Mouse (Mus musculus): ENCODE data around the gene Atg101. TPM values are rescaled to one million over a fixed set of nuclear protein-coding genes. Genes with fewer than 3 reads are reported as not detected.

The Atg101 gene
- polyA plus RNA-seq, 1 experiment from 2014 or later, result 68.1 TPM

DNA sequence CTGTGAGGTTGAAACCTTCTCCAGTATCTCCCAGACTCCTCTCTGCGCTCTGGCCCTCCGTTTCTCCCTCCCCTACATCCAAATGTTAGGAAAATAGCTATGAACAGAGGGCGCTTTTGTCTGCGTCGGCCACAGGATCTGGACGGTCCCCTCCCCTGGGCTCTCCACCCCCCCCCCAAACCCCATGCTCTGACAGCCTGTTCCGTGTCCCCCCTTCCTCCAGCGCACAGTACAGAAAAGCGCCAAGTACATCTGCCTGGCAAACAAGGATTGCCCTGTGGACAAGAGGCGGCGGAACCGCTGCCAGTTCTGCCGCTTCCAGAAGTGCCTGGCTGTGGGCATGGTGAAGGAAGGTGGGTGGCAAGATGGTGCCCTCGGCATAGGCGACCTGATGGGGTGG lies 12.6 kb upstream of the Atg101 start:
- Histone ChIP-seq H3K36me3 (peaks cover 22% of the 10 kb centered on the region), H3K9ac (replicated peaks) (no peak overlapping the region), H3K4me1 (peaks cover 6% of the 10 kb centered on the region), H3K4me2 (replicated peaks) (no peak overlapping the region), H3K4me3 (no peak overlapping the region), H3K9me3 (no peaks in the 10 kb centered on the region), H3K27me3 (peaks cover 23% of the 10 kb centered on the region), H3K27ac (replicated peaks) (no peak overlapping the region)
- no peak for ATAC-seq (ENCODE audit: low FRiP score, low read depth)
- 90% methylated on average over 15 of the region's 15 CpGs for WGBS

DNA sequence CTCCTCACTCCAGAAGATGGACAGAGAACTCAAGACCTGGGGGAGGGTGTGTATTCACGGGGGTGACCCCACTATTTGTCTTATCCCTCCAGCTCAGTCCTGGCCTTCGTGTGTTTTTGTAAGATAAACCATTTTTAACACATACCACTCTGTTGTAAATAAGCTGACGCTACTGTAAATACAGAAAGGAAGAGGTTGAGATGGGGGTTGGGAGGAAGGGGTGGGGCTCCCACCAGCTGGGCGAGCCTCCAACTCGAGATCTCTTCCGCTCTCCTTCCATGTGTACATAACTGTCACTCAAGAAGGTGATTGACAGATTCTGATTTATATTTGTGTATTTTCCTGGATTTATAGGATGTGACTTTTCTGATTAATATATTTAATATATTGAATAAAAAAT lies 9.7 kb upstream of the Atg101 start:
- Histone ChIP-seq H3K9me3 (no peaks in the 10 kb centered on the region), H3K27ac (replicated peaks) (no peak overlapping the region), H3K36me3 (peaks cover 22% of the 10 kb centered on the region), H3K4me1 (peaks cover 9% of the 10 kb centered on the region), H3K27me3 (peaks cover 6% of the 10 kb centered on the region), H3K4me2 (replicated peaks) (no peak overlapping the region), H3K9ac (replicated peaks) (no peak overlapping the region), H3K4me3 (no peak overlapping the region)
- whole genome bisulfite sequencing, result 79% methylated on average over 6 of the region's 6 CpGs
- ATAC-seq (ENCODE audit: low FRiP score, low read depth), result no peak

- Histone ChIP-seq H3K9me3 (no peaks in the 10 kb centered on the region), H3K27me3 (peaks cover 7% of the 10 kb centered on the region), H3K9ac (replicated peaks) (no peak overlapping the region; the same call in 1 of the 2 replicates), H3K4me2 (replicated peaks) (no peak overlapping the region), H3K36me3 (peaks cover 16% of the 10 kb centered on the region), H3K4me3 (no peak overlapping the region), H3K4me1 (peaks cover 9% of the 10 kb centered on the region), H3K27ac (replicated peaks) (peak overlapping the region; percentile 31)
- WGBS, result 16% methylated on average over 11 of the region's 11 CpGs
- peak; percentile 66 for ATAC-seq (ENCODE audit: low FRiP score, low read depth)
Measured at GRCm38 (mm10) chr15:101277351-101277899, 6.6 kb upstream of the Atg101 start.

- Histone ChIP-seq H3K4me3 (no peak overlapping the region), H3K4me2 (replicated peaks) (no peak overlapping the region), H3K9me3 (no peaks in the 10 kb centered on the region), H3K27me3 (peaks cover 7% of the 10 kb centered on the region), H3K9ac (replicated peaks) (no peak overlapping the region), H3K27ac (replicated peaks) (peak overlapping the region; percentile 25; the same call in 1 of the 2 replicates), H3K36me3 (peaks cover 7% of the 10 kb centered on the region; the same call in 1 of the 2 replicates), H3K4me1 (peaks cover 9% of the 10 kb centered on the region)
- 75% methylated on average over 5 of the region's 5 CpGs for WGBS
- no peak for ATAC-seq (ENCODE audit: low FRiP score, low read depth)
Measured at GRCm38 (mm10) chr15:101278589-101278988, 5.5 kb upstream of the Atg101 start.

GRCm38 (mm10) chr15:101279430-101279999 lies 4.6 kb upstream of the Atg101 start:
- WGBS, result 73% methylated on average over 12 of the region's 12 CpGs
- Histone ChIP-seq H3K9ac (replicated peaks) (0 out of 2 replicates have a peak overlapping the region, but pooled peaks have one; percentile 3), H3K27me3 (peaks cover 7% of the 10 kb centered on the region), H3K4me1 (peaks cover 10% of the 10 kb centered on the region), H3K27ac (replicated peaks) (no peak overlapping the region), H3K36me3 (no peaks in the 10 kb centered on the region), H3K4me2 (replicated peaks) (no peak overlapping the region), H3K9me3 (no peaks in the 10 kb centered on the region), H3K4me3 (no peak overlapping the region)
- ATAC-seq (ENCODE audit: low FRiP score, low read depth), result no peak

DNA sequence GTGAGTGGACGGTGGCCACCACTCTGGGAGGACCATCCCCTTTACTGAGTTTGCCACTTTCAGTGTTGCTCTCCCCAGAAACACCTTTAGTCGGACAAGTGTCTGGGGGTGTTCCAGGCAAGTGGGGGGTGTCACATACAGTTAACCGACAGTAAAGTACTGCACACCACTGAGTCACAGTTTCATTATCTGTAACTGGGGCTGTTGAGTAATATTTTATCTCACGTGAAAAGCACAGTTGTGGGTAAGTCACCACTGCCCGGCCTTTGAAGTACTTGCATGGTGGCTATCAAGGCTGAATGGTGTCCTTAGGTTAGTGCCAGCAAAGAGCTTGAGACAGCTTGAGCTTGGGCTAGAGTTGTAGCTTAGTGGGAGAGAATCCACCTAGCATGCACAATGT lies 1.6 kb upstream of the Atg101 start:
- WGBS, result 80% methylated on average over 5 of the region's 5 CpGs

GRCm38 (mm10) chr15:101283183-101283910 lies 725 bp upstream of the Atg101 start:
- H3K4me3 ChIP-seq, result peak overlapping the region; percentile 93
- 1% methylated on average over 26 of the region's 26 CpGs for WGBS
- peaks cover 7% of the 10 kb centered on the region for H3K27me3 ChIP-seq
- H3K36me3 ChIP-seq, result peaks cover 21% of the 10 kb centered on the region
- peak overlapping the region; percentile 92 for H3K9ac ChIP-seq (replicated peaks)
- H3K4me2 ChIP-seq (replicated peaks), result peak overlapping the region; percentile 93
- no peaks in the 10 kb centered on the region for H3K9me3 ChIP-seq
- ATAC-seq (ENCODE audit: low FRiP score, low read depth), result peak; percentile 17; the same call in 1 of the 2 replicates
- H3K27ac ChIP-seq (replicated peaks), result no peak overlapping the region; the same call in 1 of the 2 replicates
- H3K4me1 ChIP-seq, result peaks cover 11% of the 10 kb centered on the region

More for the DNA sequence above, 1.6 kb upstream of the Atg101 start:
- H3K27me3 ChIP-seq, result peaks cover 7% of the 10 kb centered on the region
- H3K4me1 ChIP-seq, result peaks cover 15% of the 10 kb centered on the region
- ATAC-seq (ENCODE audit: low FRiP score, low read depth), result no peak
- no peak overlapping the region for H3K9ac ChIP-seq (replicated peaks)
- H3K4me3 ChIP-seq, result no peak overlapping the region
- no peak overlapping the region for H3K27ac ChIP-seq (replicated peaks)
- H3K4me2 ChIP-seq (replicated peaks), result no peak overlapping the region
- no peaks in the 10 kb centered on the region for H3K9me3 ChIP-seq
- H3K36me3 ChIP-seq, result peaks cover 13% of the 10 kb centered on the region

DNA sequence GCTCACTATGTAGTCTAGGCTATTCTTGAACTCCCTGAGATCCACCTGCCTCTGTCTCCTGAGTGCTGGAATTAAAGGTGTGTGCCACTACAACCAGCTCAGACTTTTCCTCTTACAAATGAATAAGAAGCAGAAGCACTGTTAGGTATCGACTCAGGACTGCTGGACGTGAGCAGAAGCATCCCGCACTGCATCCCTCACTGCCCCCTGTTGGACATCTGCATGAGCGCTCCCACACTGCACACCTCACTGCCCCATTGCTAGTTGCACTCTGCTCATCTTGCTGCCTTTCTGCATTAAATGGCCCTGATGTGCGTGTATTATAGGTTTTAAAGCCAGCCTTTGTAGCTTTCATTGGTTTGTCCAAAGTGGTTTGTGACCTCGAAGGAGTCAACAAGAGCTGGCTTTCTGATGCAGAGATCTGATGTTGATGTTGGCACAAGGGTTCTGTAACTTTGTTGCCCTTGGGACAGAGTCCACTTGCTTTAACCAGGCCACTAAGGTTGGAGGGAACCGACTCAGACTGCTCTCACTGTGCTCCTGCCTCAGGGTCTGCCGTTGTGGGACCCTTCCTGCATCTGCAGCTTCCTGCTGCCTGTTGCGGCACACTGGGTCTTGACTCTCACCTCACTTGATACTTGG lies 2.2 kb downstream of the Atg101 start:
- 76% methylated on average over 9 of the region's 9 CpGs for WGBS
- peaks cover 45% of the 10 kb centered on the region for H3K36me3 ChIP-seq

GRCm38 (mm10) chr15:101287361-101287760 lies 3.3 kb downstream of the Atg101 start:
- Histone ChIP-seq H3K4me3 (no peak overlapping the region), H3K27ac (replicated peaks) (no peak overlapping the region), H3K9me3 (no peaks in the 10 kb centered on the region), H3K4me1 (peaks cover 11% of the 10 kb centered on the region), H3K9ac (replicated peaks) (no peak overlapping the region), H3K27me3 (no peaks in the 10 kb centered on the region), H3K36me3 (peaks cover 56% of the 10 kb centered on the region), H3K4me2 (replicated peaks) (no peak overlapping the region)
- ATAC-seq (ENCODE audit: low FRiP score, low read depth), result no peak
- WGBS, result 89% methylated on average over 6 of the region's 6 CpGs

More for the DNA sequence above, 2.2 kb downstream of the Atg101 start:
- Histone ChIP-seq H3K27ac (replicated peaks) (no peak overlapping the region), H3K9ac (replicated peaks) (no peak overlapping the region), H3K4me2 (replicated peaks) (no peak overlapping the region), H3K27me3 (no peaks in the 10 kb centered on the region), H3K9me3 (no peaks in the 10 kb centered on the region), H3K4me3 (no peak overlapping the region), H3K4me1 (peaks cover 11% of the 10 kb centered on the region)
- ATAC-seq (ENCODE audit: low FRiP score, low read depth), result no peak

DNA sequence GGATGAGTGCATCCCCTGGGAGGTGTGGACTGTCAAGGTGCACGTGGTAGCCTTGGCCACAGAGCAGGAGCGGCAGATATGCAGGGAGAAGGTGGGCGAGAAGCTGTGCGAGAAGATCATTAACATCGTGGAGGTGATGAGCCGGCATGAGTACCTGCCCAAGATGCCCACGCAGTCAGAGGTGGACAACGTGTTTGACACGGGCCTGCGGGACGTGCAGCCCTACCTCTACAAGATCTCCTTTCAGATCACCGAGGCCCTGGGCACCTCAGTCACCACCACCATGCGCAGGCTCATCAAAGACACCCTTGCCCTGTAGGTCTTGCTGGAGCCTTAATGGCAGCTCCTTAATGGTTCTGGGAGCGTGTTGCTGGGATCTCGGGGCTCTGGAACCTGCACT lies 6.3 kb downstream of the Atg101 start:
- H3K36me3 ChIP-seq, result peaks cover 58% of the 10 kb centered on the region
- H3K27ac ChIP-seq (replicated peaks), result no peak overlapping the region
- H3K4me2 ChIP-seq (replicated peaks), result no peak overlapping the region
- no peak overlapping the region for H3K9ac ChIP-seq (replicated peaks)
- H3K27me3 ChIP-seq, result no peaks in the 10 kb centered on the region
- peaks cover 2% of the 10 kb centered on the region for H3K4me1 ChIP-seq
- no peaks in the 10 kb centered on the region for H3K9me3 ChIP-seq
- no peak overlapping the region for H3K4me3 ChIP-seq
- 95% methylated on average over 15 of the region's 15 CpGs for WGBS
- no peak for ATAC-seq (ENCODE audit: low FRiP score, low read depth)

GRCm38 (mm10) chr15:101292012-101292411 lies 7.9 kb downstream of the Atg101 start:
- H3K27me3 ChIP-seq, result 0 out of 2 replicates have a peak, but pooled peaks cover 3% of the 10 kb centered on the region
- H3K9ac ChIP-seq (replicated peaks), result no peak overlapping the region
- H3K9me3 ChIP-seq, result no peaks in the 10 kb centered on the region
- no peak for ATAC-seq (ENCODE audit: low FRiP score, low read depth)
- no peak overlapping the region for H3K4me2 ChIP-seq (replicated peaks)
- WGBS, result 89% methylated on average over 3 of the region's 3 CpGs
- H3K36me3 ChIP-seq, result peaks cover 50% of the 10 kb centered on the region
- no peak overlapping the region for H3K27ac ChIP-seq (replicated peaks)
- H3K4me3 ChIP-seq, result no peak overlapping the region
- no peaks in the 10 kb centered on the region for H3K4me1 ChIP-seq
